Mouse (Mus musculus) adrenal gland, adult 18-20 months (tissue): ENCODE results near the gene Ndufb6. TPM values are rescaled to one million over a fixed set of nuclear protein-coding genes. Genes with fewer than 3 reads are reported as not detected.
"Not testable (repeated sequence)": the region's sequence is repeated elsewhere in the genome, so short reads cannot be mapped to it uniquely, and the experiment has no call there.

ENCODE experiments used
- DNase-seq, 2 experiments: peaks; one replicate each; pipeline ENCODE4 v3.0.0; 2021 to 2022; ENCODE audit warnings: low spot score in 2 of 2
- long read RNA-seq, 2 experiments: library from polyadenylated mRNA; stranded (forward); transcript quantifications; one replicate each; pipeline ENCODE4 v2.0.0; 2021
- total RNA-seq, 2 experiments: library from RNA; stranded (reverse); gene quantifications; 1 replicate in 1 of 2; 2 replicates in 1 of 2; pipeline ENCODE4 v1.2.3; 2021

Gene Ndufb6
- total RNA-seq: 100 to 1,000 TPM; 232 to 407 TPM
- long read RNA-seq, experiment 1, transcript Ndufb6-201 (4 exons, 659 nt): major isoform, 75 of 78 reads
- long read RNA-seq, experiment 1, partial matches to known transcripts: 1 of 78 reads
- long read RNA-seq, experiment 1, other reads (novel, unspliced or antisense): 2 of 78 reads
- long read RNA-seq, experiment 2, transcript Ndufb6-201 (4 exons, 659 nt): major isoform, 235 of 257 reads
- long read RNA-seq, experiment 2, partial matches to known transcripts: 20 of 257 reads
- long read RNA-seq, experiment 2, other reads (novel, unspliced or antisense): 1 of 257 reads

- DNase-seq: peak; percentile 96
Observed at GRCm38 (mm10) chr4:40279276-40279900, at the start of gene Ndufb6. TSS of gene Ndufb6 (minus strand) at chr4:40279421.

DNA sequence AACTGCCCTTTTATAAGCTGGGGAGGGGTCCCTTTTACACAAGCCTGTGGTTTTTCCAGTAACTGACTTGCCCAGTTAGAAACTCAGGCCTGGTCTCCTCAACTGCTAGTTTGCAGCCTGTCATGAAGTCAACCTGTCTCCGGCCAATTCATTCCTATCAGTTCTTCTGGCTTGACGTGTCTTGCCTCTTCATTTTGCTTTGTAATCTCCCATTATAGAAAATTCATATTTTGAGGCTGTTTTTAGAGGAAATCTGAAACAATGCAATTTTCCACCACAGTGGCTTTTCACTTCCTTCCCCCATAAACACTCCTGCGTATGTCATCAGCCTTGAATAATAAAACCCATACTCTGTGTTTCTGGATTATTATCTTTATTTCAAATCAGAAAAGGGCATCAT is 47.9 kb upstream of the Ndufb6 start:
- no peak for DNase-seq

DNA sequence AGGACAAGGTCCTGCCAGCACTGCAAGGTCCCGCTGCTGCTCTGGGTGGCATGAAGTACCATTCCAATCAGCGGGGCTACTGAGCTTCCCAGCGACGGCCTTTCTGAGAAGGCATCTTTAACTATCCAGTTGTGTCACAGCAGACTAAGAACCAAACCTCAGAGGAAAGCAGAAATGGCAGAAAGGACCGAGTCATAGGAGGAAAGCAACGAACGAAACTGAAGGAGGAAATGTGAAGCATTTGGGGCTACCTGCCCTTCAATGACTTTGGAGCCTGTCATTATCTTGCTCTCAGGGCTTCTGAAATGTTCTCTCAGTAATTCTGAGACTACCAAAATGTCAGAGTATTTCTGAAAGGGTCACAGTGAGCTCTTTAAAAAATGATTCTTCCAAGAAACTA is 45.4 kb upstream of the Ndufb6 start:
- no peak for DNase-seq

GRCm38 (mm10) chr4:40317404-40317803 is 38.2 kb upstream of the Ndufb6 start:
- no peak for DNase-seq

GRCm38 (mm10) chr4:40313026-40313425 is 33.8 kb upstream of the Ndufb6 start:
- no peak for DNase-seq

GRCm38 (mm10) chr4:40312213-40312612 is 33.0 kb upstream of the Ndufb6 start:
- no peak for DNase-seq

DNA sequence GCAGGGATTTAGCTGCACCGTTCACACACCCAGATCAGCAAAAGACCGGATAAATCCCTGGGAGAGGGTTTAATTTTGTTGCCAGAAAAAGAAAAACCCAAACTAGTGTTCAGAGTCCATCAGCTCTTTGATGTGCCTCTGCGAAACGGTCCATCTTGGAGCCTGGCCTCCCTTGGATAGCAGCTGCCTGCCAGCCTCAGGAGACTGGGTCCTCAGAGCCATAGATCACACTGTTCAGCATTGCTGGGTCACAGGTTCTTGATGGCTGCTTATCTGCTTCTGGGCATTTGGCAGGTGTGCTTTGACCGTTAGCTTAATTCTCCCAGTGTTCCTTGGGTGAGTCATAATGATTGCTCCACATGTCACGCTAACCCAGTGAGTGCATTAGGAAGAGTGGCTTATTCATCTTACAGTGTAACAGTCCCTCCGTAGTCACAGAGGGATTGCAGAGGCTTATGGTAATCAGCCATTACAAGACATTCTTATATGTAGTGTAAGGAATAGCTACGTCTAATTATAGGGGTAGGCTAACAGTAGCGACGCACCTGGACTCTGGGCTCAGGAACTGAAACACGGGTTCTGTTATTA is 31.7 kb upstream of the Ndufb6 start:
- no peak for DNase-seq

- no peak for DNase-seq
Observed at GRCm38 (mm10) chr4:40309682-40310081, 30.5 kb upstream of the Ndufb6 start.

DNA sequence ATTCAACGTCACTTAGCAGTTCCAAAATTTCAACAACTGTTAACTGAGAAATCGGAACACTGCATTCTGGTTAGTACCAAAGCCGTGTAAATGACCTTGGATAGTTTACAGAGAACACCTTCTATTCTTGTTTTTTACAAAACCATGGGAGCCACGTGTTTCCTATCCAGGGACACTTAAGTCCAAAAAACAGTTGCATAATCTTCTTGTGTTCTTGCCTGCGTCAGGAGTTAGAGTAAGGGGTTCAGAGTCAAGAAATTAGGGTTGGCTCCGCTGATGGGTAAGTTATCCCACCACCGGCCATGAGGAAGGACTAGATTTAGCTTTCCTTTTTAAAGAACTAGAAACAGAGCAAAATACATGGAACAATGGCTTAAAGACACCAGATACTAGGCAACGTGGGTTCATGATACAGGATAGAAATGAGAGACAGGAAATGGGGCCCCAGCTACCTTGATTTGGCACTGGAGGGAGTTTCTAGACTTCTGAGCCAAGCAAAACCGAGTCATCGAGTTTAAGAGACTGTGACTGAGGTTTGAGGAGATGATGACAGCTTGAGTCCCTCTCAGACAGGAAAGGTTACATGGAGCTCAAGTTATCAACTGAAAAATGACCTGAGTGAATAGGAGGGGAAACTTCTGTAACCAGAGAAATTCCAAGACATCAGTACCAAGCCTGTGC is 23.4 kb upstream of the Ndufb6 start:
- DNase-seq: no peak

- peak; percentile 57 to 72 for DNase-seq
Observed at GRCm38 (mm10) chr4:40301076-40301789, 22.0 kb upstream of the Ndufb6 start.

DNA sequence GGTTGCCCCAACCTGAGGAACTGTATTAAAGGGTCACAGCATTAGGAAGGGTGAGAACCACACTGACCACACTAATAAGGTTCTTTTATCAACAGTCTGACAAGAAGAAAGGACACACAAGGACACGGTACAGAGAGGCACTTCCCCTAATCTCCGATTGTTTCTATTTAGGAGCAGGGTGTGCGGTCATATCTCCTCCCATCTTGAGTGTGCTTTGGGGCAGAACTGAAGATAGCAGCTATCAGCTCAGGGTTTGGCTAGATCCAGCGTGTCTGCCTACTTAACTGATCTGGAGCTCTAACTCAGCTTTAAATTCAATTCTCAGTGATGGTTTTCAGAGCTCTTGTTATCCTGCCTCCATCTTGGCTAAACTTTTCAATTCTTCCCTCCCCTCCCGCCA is 19.9 kb upstream of the Ndufb6 start:
- DNase-seq: no peak

DNA sequence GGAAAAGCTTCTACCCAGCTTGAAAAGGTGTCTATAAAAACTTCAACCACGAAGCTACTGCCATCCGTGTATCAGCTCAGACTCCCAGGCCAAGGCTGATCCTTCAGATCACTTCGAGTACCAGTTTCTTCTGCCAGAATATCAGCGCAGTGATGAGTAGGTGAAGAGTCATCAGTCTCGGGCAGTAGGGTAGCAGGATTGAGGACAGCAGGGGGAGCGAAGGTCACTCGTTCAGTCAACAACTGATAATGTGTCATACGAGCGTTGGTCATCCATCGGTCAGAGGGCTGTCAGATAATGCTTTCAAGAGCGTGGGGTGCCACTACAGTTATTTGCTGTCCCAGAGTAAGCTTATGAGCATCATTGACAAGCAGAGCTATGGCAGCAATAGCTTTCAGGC is 12.3 kb upstream of the Ndufb6 start:
- not testable (repeated sequence) for DNase-seq

GRCm38 (mm10) chr4:40289046-40289445 is 9.8 kb upstream of the Ndufb6 start:
- DNase-seq: no peak

DNA sequence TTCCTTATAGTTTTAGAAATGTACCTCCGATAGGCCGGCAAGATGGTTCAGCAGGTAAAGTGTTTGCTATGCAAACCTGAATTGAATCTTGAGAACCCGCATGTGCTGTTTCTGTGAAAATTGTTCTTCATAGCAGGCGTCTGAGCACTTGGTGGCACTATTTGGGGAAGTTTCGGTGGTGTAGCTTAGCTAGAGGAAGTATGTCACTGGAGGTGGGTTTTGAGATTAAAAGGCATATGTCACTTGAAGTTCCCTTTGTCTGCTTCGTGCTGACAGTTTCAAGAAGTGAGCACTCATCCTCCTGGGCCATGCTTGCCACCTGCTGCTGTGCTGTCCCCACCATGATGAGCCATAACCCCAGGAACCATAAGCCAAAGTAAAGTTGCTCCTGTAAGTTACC is 8.2 kb upstream of the Ndufb6 start:
- no peak for DNase-seq

DNA sequence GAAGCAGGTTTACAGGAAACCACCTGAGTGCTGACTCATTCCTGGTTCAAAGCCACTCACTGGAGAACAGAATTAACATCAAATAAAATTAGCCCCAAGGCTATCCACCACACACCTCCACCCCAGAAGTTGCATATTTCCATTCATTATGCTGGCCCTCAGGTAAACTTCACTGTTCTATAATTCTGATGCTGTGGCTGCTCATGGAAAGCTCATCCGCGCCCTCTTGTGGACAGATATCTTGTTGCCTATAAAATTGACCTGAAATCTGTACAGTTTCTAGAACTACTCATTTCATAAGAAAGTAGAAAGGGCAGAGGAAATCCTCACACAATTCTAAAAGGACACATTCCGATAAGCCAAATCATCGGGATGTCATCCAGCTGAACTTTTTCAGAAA is 6.4 kb upstream of the Ndufb6 start:
- DNase-seq: peak; percentile 68 to 77

- DNase-seq: no peak
Observed at GRCm38 (mm10) chr4:40278880-40279275, 343 bp downstream of the Ndufb6 start.

GRCm38 (mm10) chr4:40269430-40270032 is 9.7 kb downstream of the Ndufb6 start, which contains the start of the genes Smim27 and Topors:
TSS of gene Smim27 (plus strand) at chr4:40269579.
TSS of gene Topors (minus strand) at chr4:40269850.
- peak; percentile 90 to 92 for DNase-seq

DNA sequence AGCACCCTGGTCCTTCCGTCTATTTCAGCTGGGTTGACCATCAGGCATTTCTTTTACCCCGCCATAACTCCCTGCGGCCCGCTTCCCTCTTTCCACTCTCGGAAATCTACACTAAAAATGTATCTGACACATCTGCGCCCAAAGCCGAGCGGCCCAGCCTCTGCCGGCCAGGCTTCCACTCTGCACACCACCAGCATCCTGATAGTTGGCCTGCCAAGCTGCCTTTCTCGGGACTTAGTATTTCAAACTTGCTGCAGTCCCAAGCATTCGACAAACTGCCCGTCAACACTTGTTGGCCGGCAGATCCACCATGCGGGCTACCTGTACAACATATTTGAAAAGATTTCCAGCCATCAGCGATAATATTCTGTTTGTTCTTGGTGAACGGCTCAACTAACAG is 10.4 kb downstream of the Ndufb6 start:
- DNase-seq: peak in 1 of 2 experiments; percentile 29

DNA sequence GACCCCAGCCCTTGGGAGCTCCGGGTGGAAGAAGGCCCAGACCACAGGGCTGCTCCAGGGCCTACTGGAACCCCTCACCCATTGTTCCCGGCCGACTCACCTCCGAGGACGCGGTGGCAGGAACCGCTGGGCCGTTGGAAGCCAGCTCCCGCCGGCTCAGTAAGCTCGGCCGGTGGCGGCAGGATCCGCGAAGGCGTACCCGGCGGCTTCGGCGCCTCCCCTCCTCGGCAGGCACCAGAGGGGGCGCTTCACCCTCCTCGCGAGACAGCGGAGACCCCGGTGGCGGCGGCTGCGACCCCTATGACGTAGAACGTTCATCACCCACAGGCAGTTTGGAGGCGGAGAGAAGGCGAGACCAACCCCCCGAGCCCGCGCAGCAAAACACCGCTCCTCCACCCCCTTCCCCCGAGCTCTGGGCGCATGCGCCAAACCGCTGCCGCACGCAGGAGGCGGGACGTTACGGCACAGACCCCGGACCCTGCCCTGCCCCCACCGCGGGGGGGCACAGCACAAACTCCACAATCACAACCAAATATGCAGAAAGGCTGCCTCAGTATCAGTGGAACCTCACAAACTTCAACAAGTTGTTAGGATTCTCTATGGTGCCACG is 10.9 kb downstream of the Ndufb6 start:
- peak; percentile 91 to 92 for DNase-seq

DNA sequence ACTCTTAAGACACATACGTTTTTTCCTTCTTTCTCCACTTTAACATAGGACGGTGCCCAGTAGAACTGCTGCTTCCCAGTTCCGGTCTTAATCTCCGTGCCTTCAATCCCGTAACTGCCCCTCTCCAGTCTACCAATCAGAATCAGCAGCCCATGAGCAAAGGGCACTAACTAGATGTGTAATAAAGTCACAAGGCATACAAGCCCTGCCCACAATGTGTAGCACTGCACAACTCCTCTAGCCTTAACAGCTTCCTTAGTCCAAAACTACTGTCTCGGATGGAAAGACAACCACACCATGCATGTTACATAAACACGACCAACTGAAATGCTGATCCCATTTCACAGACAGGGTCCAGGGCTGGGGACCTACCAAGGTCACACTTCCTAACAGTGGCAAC is 11.5 kb downstream of the Ndufb6 start:
- DNase-seq: no peak
